Mouse (Mus musculus) liver, adult 2 months (tissue): ENCODE data around the gene Susd6.

Experiments used
- CTCF ChIP-seq: fragments of 200-500 bp; IDR thresholded peaks from 2 replicates; pipeline ENCODE4 v1.5.1; 2011; ENCODE audit warnings: low read depth, low read length, control low read depth
- POLR2A ChIP-seq: fragments of 200-500 bp; IDR thresholded peaks from 2 replicates; pipeline ENCODE4 v1.6.1; 2011; ENCODE audit warnings: low read length, control low read depth; ENCODE audit not compliant: insufficient read depth; ENCODE audit errors: extremely low read depth

DNA sequence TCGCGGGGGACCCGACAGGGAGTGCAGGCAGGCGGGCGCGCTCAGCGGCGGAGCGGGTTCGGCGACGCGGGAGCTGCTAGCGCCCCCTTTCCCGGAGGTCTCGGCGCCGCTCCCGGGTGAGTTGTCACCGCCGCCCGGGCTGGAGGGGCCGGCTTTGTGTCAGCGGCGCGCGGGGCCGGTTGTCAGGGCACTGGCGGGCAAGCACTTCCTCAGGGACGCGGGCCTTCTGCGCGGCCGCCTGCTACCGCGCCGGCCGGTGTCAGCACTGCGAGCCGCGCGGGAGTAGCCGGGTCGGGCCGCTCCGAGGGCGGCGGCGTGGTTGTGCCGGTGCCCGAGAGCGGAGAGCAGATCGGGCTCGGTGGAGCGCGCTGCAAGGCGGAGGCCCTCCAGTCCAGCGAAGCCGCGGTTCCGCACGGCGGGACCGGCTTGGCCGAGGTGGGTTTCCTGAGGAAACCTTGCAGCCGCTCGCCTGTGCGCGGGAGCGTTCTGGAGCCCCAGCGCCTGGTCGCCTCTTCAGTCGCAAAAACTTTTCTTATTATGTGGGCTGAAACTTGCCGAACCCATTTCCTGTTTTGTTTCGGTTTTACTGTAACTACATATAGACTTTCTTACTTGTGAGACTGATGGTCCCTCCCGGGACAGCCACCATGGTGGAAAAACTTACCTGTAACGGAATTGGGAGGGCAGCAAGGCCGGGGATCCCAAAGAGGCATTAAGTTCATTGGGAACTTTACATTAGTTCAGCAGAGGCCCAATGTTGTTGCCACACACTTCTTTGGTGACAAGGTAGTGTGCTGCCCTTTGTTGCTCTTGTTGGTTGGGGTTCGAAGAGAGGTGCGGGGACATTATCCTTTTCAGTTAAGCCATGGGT lies 625 bp downstream of the Susd6 start:
- TF ChIP-seq POLR2A (no peak), CTCF (no peak)
